Mouse (Mus musculus): ENCODE data around the gene Timm22. TPM values are rescaled to one million over a fixed set of nuclear protein-coding genes. Genes with fewer than 3 reads are reported as not detected.

Gene Timm22
- polyA plus RNA-seq, 1 experiment from 2014 or later = 99.8 TPM

DNA sequence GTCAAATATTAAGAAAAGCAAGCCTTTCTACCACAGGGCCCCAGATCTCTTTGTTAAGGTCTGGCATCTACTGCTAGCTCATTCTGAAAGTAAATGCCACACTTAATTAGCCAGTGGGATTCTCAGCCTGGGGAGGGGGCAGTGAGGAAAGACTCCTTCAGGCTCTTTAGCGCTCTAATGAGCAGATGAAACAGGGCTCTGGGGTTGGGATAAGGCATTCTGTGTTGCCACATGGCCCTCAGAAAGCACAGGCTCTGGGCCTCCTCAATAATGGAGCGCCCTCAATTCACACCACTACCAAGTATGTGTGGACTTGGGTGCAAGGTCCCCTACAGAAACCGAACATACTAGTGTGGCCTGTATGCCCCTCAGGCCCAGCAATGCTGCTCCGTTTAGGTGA lies 21.7 kb upstream of the Timm22 start:
- no peaks in the 10 kb centered on the region for H3K27me3 ChIP-seq (replicated peaks; ENCODE audit: control insufficient read depth, insufficient read depth, low read length)
- ATAC-seq = no peak
- no peak overlapping the region for H3K27ac ChIP-seq (ENCODE audit: low read depth, low read length)
- H3K4me2 ChIP-seq (ENCODE audit: low read length) = no peak overlapping the region
- H3K9ac ChIP-seq (ENCODE audit: low read depth, low read length) = no peak overlapping the region
- no peaks in the 10 kb centered on the region for H3K9me3 ChIP-seq (ENCODE audit: control insufficient read depth, low read length)
- 62% methylated on average over 4 of the region's 4 CpGs for WGBS
- H3K36me3 ChIP-seq (ENCODE audit: control insufficient read depth, insufficient read depth, low read length) = no peaks in the 10 kb centered on the region
- peaks cover 17% of the 10 kb centered on the region for H3K4me1 ChIP-seq (ENCODE audit: control insufficient read depth, insufficient read depth, low read depth, low read length)
- H3K4me3 ChIP-seq (ENCODE audit: low read length) = no peak overlapping the region

DNA sequence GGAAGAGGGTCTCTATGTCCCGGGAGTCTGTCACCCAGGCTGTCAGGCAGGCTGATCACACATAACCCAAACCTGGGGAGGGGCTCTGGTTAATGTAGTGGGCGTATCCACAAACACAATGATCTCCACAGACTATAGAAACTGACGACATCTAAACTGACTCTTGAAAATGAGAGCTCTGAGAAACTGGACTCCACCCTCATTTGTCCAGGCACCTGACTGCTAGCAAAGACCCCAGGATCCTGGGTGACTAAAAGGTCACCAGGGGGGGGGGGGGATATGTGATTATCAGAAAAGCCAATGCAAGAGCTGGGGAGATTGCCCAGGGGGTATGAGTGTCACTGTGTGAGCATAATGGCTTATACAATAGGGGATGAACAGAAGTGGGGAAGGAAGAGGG lies 21.0 kb upstream of the Timm22 start:
- Histone ChIP-seq H3K27ac (ENCODE audit: low read depth, low read length) (no peak overlapping the region), H3K9ac (ENCODE audit: low read depth, low read length) (no peak overlapping the region), H3K4me2 (ENCODE audit: low read length) (no peak overlapping the region), H3K9me3 (ENCODE audit: control insufficient read depth, low read length) (no peaks in the 10 kb centered on the region), H3K27me3 (replicated peaks; ENCODE audit: control insufficient read depth, insufficient read depth, low read length) (no peaks in the 10 kb centered on the region), H3K4me3 (ENCODE audit: low read length) (no peak overlapping the region), H3K36me3 (ENCODE audit: control insufficient read depth, insufficient read depth, low read length) (no peaks in the 10 kb centered on the region), H3K4me1 (ENCODE audit: control insufficient read depth, insufficient read depth, low read depth, low read length) (peaks cover 15% of the 10 kb centered on the region)
- no peak for ATAC-seq
- WGBS = 29% methylated on average over 3 of the region's 3 CpGs

DNA sequence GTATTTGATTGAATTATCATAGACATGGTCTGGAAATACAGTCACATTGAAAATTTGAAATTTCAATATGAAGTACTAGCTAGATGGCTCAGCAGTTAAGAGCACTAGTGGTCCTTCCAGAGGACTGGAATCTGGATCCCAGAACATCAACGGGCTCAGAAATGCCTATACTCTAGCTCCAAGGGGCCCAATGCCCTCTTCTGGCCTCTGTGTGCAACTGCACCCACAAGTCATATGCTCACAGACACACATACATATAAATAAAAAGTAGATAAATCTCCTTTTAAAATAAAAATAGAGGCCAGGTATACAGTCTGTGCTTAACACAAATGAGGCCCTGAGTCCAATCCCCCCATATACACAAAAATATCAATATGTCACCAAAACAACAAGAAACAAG lies 19.7 kb upstream of the Timm22 start:
- no peak overlapping the region for H3K9ac ChIP-seq (ENCODE audit: low read depth, low read length)
- no peaks in the 10 kb centered on the region for H3K27me3 ChIP-seq (replicated peaks; ENCODE audit: control insufficient read depth, insufficient read depth, low read length)
- H3K4me1 ChIP-seq (ENCODE audit: control insufficient read depth, insufficient read depth, low read depth, low read length) = peaks cover 15% of the 10 kb centered on the region
- ATAC-seq = no peak
- H3K9me3 ChIP-seq (ENCODE audit: control insufficient read depth, low read length) = no peaks in the 10 kb centered on the region
- no peak overlapping the region for H3K4me2 ChIP-seq (ENCODE audit: low read length)
- no peak overlapping the region for H3K27ac ChIP-seq (ENCODE audit: low read depth, low read length)
- no peaks in the 10 kb centered on the region for H3K36me3 ChIP-seq (ENCODE audit: control insufficient read depth, insufficient read depth, low read length)
- WGBS = 88% methylated on average over 1 of the region's 1 CpGs
- no peak overlapping the region for H3K4me3 ChIP-seq (ENCODE audit: low read length)

DNA sequence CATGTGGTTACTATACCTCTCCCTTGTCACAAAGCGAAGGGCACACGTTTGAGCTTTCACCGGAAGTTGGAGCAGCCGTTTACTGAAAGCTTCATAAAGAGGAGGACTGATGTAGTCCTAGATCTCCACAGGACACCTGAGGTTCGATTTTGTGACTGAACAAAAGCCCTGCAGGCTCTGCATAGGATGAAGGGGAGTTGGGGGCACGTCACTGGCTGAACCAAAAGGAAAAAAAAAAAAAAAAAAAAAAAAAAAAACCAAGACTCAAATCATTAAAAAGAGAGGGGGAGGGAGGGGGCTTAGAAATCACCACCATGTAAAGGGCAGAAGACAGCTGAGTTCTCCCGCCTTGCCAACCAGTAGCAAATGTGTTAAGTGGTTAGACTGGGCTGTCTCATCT lies 18.0 kb upstream of the Timm22 start:
- 16% methylated on average over 7 of the region's 7 CpGs for WGBS
- peak overlapping the region; percentile 32 for H3K4me2 ChIP-seq (ENCODE audit: low read length)
- H3K36me3 ChIP-seq (ENCODE audit: control insufficient read depth, insufficient read depth, low read length) = no peaks in the 10 kb centered on the region
- no peak overlapping the region for H3K9ac ChIP-seq (ENCODE audit: low read depth, low read length)
- H3K4me3 ChIP-seq (ENCODE audit: low read length) = no peak overlapping the region
- no peaks in the 10 kb centered on the region for H3K9me3 ChIP-seq (ENCODE audit: control insufficient read depth, low read length)
- no peak for ATAC-seq
- H3K27me3 ChIP-seq (replicated peaks; ENCODE audit: control insufficient read depth, insufficient read depth, low read length) = no peaks in the 10 kb centered on the region
- no peak overlapping the region for H3K27ac ChIP-seq (ENCODE audit: low read depth, low read length)
- H3K4me1 ChIP-seq (ENCODE audit: control insufficient read depth, insufficient read depth, low read depth, low read length) = peaks cover 15% of the 10 kb centered on the region

DNA sequence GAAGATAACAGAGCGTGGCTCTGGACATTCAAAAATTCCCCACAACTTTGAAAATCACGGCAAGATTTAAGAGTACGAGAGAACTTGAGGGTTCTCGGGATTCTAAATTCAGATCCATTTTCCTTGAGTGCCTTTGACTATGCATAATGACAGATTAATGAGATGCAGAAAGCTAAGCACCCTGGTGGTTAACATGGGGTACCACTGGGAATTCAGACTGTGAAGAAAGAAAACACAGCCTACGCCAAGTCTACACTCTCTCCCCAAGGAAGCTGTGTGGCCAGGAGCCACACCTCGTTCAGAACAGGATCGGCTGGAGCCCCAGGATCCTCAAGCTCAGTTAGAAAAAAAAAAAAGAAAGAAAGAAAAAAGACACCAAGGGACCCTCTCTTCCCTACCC lies 14.2 kb upstream of the Timm22 start:
- H3K4me1 ChIP-seq (ENCODE audit: control insufficient read depth, insufficient read depth, low read depth, low read length) = peaks cover 5% of the 10 kb centered on the region
- H3K27me3 ChIP-seq (replicated peaks; ENCODE audit: control insufficient read depth, insufficient read depth, low read length) = no peaks in the 10 kb centered on the region
- no peaks in the 10 kb centered on the region for H3K36me3 ChIP-seq (ENCODE audit: control insufficient read depth, insufficient read depth, low read length)
- H3K4me2 ChIP-seq (ENCODE audit: low read length) = no peak overlapping the region
- H3K9ac ChIP-seq (ENCODE audit: low read depth, low read length) = no peak overlapping the region
- no peak overlapping the region for H3K27ac ChIP-seq (ENCODE audit: low read depth, low read length)
- no peak overlapping the region for H3K4me3 ChIP-seq (ENCODE audit: low read length)
- WGBS = 62% methylated on average over 7 of the region's 7 CpGs
- no peak for ATAC-seq
- H3K9me3 ChIP-seq (ENCODE audit: control insufficient read depth, low read length) = no peaks in the 10 kb centered on the region

DNA sequence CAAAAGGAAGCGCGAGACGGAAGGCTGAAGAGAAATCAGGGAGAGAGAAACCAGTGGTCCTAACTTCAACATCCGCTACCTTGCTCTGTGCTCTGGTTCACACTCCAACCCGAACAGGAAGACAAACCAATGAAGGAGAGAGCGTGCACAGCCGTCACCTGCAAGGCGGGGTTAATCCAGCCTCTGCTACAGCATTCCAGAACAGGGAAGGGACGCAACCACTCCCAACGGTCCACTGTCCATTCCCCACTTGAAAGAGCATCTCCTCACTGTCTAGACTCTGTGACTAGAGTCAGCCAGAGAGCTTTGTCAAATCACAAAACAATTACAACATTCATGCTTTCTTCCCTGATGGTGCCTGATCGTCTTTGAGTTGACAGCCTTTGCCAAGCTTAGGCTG lies 13.8 kb upstream of the Timm22 start:
- no peak overlapping the region for H3K9ac ChIP-seq (ENCODE audit: low read depth, low read length)
- WGBS = 86% methylated on average over 11 of the region's 11 CpGs
- peaks cover 6% of the 10 kb centered on the region for H3K4me1 ChIP-seq (ENCODE audit: control insufficient read depth, insufficient read depth, low read depth, low read length)
- H3K27me3 ChIP-seq (replicated peaks; ENCODE audit: control insufficient read depth, insufficient read depth, low read length) = no peaks in the 10 kb centered on the region
- H3K27ac ChIP-seq (ENCODE audit: low read depth, low read length) = no peak overlapping the region
- no peak for ATAC-seq
- no peak overlapping the region for H3K4me3 ChIP-seq (ENCODE audit: low read length)
- H3K9me3 ChIP-seq (ENCODE audit: control insufficient read depth, low read length) = no peaks in the 10 kb centered on the region
- no peak overlapping the region for H3K4me2 ChIP-seq (ENCODE audit: low read length)
- H3K36me3 ChIP-seq (ENCODE audit: control insufficient read depth, insufficient read depth, low read length) = no peaks in the 10 kb centered on the region

DNA sequence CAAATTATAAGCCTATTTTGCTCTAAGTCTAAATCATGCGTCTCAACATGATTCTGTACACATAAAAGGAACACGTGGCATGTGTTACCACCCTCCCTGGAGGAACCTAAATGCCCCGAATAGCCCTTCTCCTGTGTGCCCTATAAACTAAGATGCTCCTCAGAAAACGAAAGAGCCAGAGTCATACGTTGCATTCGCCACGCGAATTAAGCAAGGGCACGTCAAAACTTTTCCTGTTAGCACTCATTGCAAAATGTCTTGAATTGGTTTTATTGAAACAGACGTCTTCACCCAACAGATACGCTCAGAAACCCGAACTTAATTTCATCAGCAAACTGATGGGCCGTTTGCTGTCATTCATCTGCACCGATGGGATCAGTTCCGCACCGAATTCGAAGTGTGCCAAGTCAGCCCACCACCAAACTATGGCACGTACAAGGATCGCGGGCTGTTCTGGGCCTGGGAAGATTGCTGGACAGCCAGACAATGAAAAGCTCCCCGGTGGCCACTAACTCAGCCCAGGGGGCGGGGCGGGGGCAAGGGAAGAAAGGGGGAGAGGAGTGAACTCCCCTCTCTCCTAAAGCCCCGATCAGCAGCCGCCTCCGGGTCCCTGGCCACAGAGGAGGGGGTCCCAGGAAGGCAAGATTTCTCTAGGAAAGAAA lies 9.0 kb upstream of the Timm22 start:
- Histone ChIP-seq H3K27ac (ENCODE audit: low read depth, low read length) (peak overlapping the region; percentile 90), H3K36me3 (ENCODE audit: control insufficient read depth, insufficient read depth, low read length) (no peaks in the 10 kb centered on the region), H3K4me3 (ENCODE audit: low read length) (peak overlapping the region; percentile 91), H3K9me3 (ENCODE audit: control insufficient read depth, low read length) (no peaks in the 10 kb centered on the region), H3K9ac (ENCODE audit: low read depth, low read length) (peak overlapping the region; percentile 81), H3K4me1 (ENCODE audit: control insufficient read depth, insufficient read depth, low read depth, low read length) (peaks cover 13% of the 10 kb centered on the region), H3K27me3 (replicated peaks; ENCODE audit: control insufficient read depth, insufficient read depth, low read length) (no peaks in the 10 kb centered on the region), H3K4me2 (ENCODE audit: low read length) (peak overlapping the region; percentile 97)
- peak; percentile 6; the same call in 1 of the 2 replicates for ATAC-seq
- WGBS = under 1% methylated on average over 25 of the region's 26 CpGs

DNA sequence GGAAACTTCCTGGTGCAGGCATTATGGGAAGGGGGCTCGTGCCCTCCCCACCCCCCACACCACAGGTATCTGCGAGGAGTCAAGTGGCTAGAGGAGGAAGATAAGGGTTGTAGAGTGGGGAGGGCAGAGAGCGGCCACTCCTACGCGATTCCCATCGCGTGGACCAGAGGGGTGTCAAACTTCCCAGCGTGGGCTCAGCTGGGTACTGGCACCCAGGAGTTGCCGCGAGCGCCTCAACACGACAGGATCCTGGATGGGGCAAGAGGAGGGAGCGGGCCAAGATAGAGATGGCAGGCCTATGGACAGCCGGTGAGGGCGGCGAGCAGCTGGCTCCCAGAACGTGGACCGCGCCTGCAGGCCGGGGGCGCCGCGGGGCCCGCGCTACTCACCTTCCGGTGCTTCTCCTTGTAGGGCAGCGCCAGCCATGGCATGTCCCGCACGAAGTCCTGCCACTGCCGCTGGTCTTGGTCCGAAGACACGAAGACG lies 8.4 kb upstream of the Timm22 start:
- peak overlapping the region; percentile 97 for H3K4me2 ChIP-seq (ENCODE audit: low read length)
- 0% methylated on average over 30 of the region's 33 CpGs for WGBS
- H3K9ac ChIP-seq (ENCODE audit: low read depth, low read length) = peak overlapping the region; percentile 81
- peak overlapping the region; percentile 90 for H3K27ac ChIP-seq (ENCODE audit: low read depth, low read length)
- H3K4me1 ChIP-seq (ENCODE audit: control insufficient read depth, insufficient read depth, low read depth, low read length) = peaks cover 13% of the 10 kb centered on the region
- H3K9me3 ChIP-seq (ENCODE audit: control insufficient read depth, low read length) = no peaks in the 10 kb centered on the region
- ATAC-seq = no peak; the same call in none of the 2 replicates
- peak overlapping the region; percentile 91 for H3K4me3 ChIP-seq (ENCODE audit: low read length)
- H3K36me3 ChIP-seq (ENCODE audit: control insufficient read depth, insufficient read depth, low read length) = no peaks in the 10 kb centered on the region
- no peaks in the 10 kb centered on the region for H3K27me3 ChIP-seq (replicated peaks; ENCODE audit: control insufficient read depth, insufficient read depth, low read length)

DNA sequence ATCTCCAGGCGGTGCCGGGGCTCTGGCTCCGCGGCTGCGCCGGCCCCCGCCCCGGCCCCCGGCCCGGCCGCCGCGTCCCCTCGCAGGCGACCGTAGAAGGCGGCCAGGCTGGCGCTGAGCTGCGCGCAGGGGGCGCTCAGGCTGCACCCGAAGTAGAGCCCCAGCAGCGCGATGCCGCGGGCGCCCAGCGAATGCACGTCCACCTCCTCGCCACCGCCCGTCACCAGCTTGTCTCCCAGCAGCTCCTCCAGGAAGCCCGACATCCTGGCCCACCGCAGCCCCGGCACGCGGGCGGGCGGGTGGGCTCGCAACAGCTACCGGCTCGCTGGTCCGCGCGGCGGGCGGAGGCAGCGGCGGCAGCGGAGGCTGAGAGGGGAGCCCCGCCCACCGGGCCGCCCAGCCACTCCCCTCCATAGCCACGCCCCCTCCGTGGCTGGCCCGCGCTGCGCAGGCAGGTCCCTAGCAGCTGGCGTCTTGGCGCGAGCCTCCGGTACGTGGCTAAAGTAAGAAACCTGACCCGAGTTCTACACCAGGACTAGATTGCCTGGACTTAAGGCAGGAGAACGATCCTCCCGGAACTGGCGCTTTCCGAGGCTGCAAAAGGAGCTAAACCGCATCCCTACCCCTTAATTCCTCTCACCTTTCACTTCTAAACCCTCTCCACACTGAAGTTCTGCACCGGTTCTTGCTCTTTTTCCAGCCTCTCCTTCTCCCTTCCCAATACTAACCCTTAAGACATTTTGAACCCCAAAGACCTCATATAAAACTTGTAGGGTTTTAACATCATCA lies 7.8 kb upstream of the Timm22 start, which contains the start of gene Nxn:
Gene Nxn (minus strand): TSS at position 343 of the 789 bp plus-strand sequence.
- Histone ChIP-seq H3K27ac (ENCODE audit: low read depth, low read length) (peak within 1 kb of the TSS; percentile 90), H3K36me3 (ENCODE audit: control insufficient read depth, insufficient read depth, low read length) (no peaks in the 10 kb centered on the region), H3K9ac (ENCODE audit: low read depth, low read length) (peak within 1 kb of the TSS; percentile 81), H3K4me2 (ENCODE audit: low read length) (peak within 1 kb of the TSS; percentile 97), H3K27me3 (replicated peaks; ENCODE audit: control insufficient read depth, insufficient read depth, low read length) (no peaks in the 10 kb centered on the region), H3K9me3 (ENCODE audit: control insufficient read depth, low read length) (no peaks in the 10 kb centered on the region), H3K4me1 (ENCODE audit: control insufficient read depth, insufficient read depth, low read depth, low read length) (peaks cover 13% of the 10 kb centered on the region), H3K4me3 (ENCODE audit: low read length) (peak within 1 kb of the TSS; percentile 91)
- peak; percentile 90 for ATAC-seq
- under 1% methylated on average over 54 of the region's 70 CpGs for WGBS
